Mouse (Mus musculus): ENCODE data around the gene Sppl3. TPM values are rescaled to one million over a fixed set of nuclear protein-coding genes. Genes with fewer than 3 reads are reported as not detected.
A peak's percentile ranks its signal among the peaks of the same experiment; 100 is the strongest.

Sppl3 gene
- polyA plus RNA-seq, 1 experiment from 2014 or later: 39.4 TPM

DNA sequence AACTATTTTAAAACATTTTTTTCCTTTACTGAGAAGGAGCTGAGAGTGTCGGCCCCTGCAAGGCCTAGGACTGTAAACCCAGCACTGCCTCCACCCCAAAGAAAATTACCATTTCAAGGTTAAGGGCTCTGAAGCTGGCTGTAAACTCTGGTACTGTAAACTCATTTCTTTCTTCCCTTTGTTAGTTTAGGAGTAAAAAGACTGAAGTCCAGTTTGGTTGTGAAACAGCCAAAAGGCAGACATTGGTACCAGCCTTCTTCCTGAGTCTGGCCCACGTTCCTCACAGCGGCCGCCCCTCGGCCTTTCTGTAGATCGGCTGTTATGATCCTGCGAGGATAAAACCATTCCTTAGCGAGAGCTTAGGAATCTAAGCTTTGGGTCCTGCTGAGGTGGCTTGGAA, 103.6 kb downstream of the Sppl3 start:
- H3K9ac ChIP-seq (ENCODE audit: low read depth, low read length): no peak overlapping the region
- no peaks in the 10 kb centered on the region for H3K4me1 ChIP-seq (replicated peaks; ENCODE audit: insufficient read depth, low read length)
- H3K4me3 ChIP-seq (replicated peaks; ENCODE audit: low read depth, low read length): no peak overlapping the region
- H3K4me2 ChIP-seq (ENCODE audit: low read length): no peak overlapping the region
- WGBS: 93% methylated on average over 8 of the region's 8 CpGs
- no peak overlapping the region for H3K27ac ChIP-seq
- TF ChIP-seq CTCF (IDR thresholded peaks at IDR 0.05; ENCODE audit: low read depth): no peak
- ATAC-seq (replicated peaks; ENCODE audit: low FRiP score, low read depth) (no peak), DNase-seq (ENCODE audit: low spot score) (no peak)
- H3K9me3 ChIP-seq (replicated peaks; ENCODE audit: low read length): no peaks in the 10 kb centered on the region
- peaks cover 9% of the 10 kb centered on the region; the same call in 1 of the 2 replicates for H3K36me3 ChIP-seq (ENCODE audit: insufficient read depth, low read length)
- no peaks in the 10 kb centered on the region for H3K27me3 ChIP-seq (ENCODE audit: insufficient read depth, low read length)

DNA sequence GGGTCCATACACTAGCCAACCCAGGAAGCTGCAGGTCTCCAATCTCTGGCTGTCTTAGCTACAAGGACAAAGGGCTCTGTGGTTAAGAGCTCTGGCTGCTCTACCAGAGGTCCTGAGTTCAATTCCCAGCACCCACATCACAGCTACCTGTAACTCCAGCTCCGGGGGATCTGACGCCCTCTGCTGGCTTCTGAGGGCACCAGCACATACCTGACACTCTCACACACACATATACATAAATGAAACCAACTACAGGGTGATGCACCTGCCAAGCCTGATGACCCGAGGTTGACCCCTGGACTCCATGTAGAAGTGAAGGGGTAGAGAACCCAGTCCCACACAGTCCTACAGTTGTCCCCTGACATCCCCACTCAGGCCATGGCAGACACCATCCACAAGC, 105.5 kb downstream of the Sppl3 start:
- Histone ChIP-seq H3K9ac (ENCODE audit: low read depth, low read length) (no peak overlapping the region), H3K36me3 (ENCODE audit: insufficient read depth, low read length) (peaks cover 9% of the 10 kb centered on the region; the same call in 1 of the 2 replicates), H3K4me3 (replicated peaks; ENCODE audit: low read depth, low read length) (no peak overlapping the region), H3K27me3 (ENCODE audit: insufficient read depth, low read length) (no peaks in the 10 kb centered on the region), H3K9me3 (replicated peaks; ENCODE audit: low read length) (no peaks in the 10 kb centered on the region), H3K4me1 (replicated peaks; ENCODE audit: insufficient read depth, low read length) (no peaks in the 10 kb centered on the region), H3K27ac (no peak overlapping the region), H3K4me2 (ENCODE audit: low read length) (no peak overlapping the region)
- DNase-seq (ENCODE audit: low spot score): no peak
- no peak for ATAC-seq (replicated peaks; ENCODE audit: low FRiP score, low read depth)
- WGBS: 85% methylated on average over 3 of the region's 3 CpGs
- TF ChIP-seq CTCF (IDR thresholded peaks at IDR 0.05; ENCODE audit: low read depth): no peak

DNA sequence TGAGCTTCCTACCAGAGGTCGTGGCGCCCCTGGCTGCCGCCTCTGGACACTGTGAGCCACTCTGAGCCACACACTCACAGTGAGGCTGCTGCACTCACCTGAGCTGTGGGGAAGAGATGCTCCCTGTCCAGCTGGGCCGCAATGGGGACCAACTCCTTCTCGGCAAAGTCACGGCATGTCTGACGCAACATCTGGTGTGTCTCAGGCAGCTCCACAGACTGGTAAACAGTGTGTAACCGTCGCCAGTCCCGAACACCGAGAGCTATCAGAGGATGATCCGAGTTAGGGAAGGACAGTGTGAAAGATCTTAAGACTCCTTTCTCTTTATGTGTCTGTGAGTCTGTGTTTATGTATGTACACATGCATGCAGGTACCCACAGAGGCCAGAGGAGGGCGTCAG, 106.5 kb downstream of the Sppl3 start:
- Histone ChIP-seq H3K4me3 (replicated peaks; ENCODE audit: low read depth, low read length) (no peak overlapping the region), H3K4me2 (ENCODE audit: low read length) (no peak overlapping the region), H3K27ac (no peak overlapping the region), H3K9ac (ENCODE audit: low read depth, low read length) (no peak overlapping the region), H3K4me1 (replicated peaks; ENCODE audit: insufficient read depth, low read length) (no peaks in the 10 kb centered on the region), H3K36me3 (ENCODE audit: insufficient read depth, low read length) (peaks cover 7% of the 10 kb centered on the region; the same call in 1 of the 2 replicates), H3K9me3 (replicated peaks; ENCODE audit: low read length) (no peaks in the 10 kb centered on the region), H3K27me3 (ENCODE audit: insufficient read depth, low read length) (no peaks in the 10 kb centered on the region)
- ATAC-seq (replicated peaks; ENCODE audit: low FRiP score, low read depth): no peak
- TF ChIP-seq CTCF (IDR thresholded peaks at IDR 0.05; ENCODE audit: low read depth): no peak
- no peak for DNase-seq (ENCODE audit: low spot score)
- WGBS: 93% methylated on average over 13 of the region's 13 CpGs

DNA sequence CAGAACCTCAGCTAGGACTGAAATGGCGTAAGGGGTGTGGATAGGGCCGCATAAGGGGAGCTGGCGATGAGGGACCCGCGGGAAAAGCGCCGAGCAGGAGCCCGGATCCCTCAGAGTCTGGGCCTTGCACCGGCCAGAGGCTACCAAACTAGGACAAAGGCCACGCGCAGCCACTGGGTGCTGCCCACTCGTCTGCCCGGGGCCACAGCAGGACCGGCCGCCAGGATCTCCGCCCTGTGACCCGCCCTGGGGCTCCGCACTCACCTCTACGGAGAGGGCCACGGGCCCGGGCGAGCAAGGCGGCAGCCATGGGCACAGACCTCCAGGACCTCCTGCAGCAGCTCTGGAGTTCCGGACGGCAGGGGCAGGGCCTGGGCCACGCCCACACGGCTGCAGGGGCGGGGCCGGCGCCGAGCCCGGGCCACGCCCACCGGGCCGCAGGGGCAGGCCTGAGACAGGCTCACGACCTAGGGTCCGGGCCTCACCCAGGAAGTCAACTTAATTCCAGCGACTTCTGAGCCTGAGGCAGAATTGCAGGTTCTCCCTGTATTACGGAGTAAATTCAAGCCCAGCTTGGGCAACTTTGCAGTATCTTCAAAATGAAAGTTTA, 108.1 kb downstream of the Sppl3 start, which contains the start of gene Acads:
TSS of gene Acads (minus strand) at position 386 of the 610 bp plus-strand sequence.
- Histone ChIP-seq H3K4me2 (ENCODE audit: low read length) (peak within 1 kb of the TSS; percentile 85), H3K27ac (peak within 1 kb of the TSS; percentile 66), H3K9me3 (replicated peaks; ENCODE audit: low read length) (no peaks in the 10 kb centered on the region), H3K27me3 (ENCODE audit: insufficient read depth, low read length) (no peaks in the 10 kb centered on the region), H3K4me3 (replicated peaks; ENCODE audit: low read depth, low read length) (peak within 1 kb of the TSS; percentile 59), H3K4me1 (replicated peaks; ENCODE audit: insufficient read depth, low read length) (no peaks in the 10 kb centered on the region), H3K9ac (ENCODE audit: low read depth, low read length) (peak within 1 kb of the TSS; percentile 85), H3K36me3 (ENCODE audit: insufficient read depth, low read length) (peaks cover 8% of the 10 kb centered on the region; the same call in 1 of the 2 replicates)
- WGBS: 2% methylated on average over 39 of the region's 39 CpGs
- no peak for TF ChIP-seq CTCF (IDR thresholded peaks at IDR 0.05; ENCODE audit: low read depth)
- ATAC-seq (replicated peaks; ENCODE audit: low FRiP score, low read depth) (peak; percentile 84), DNase-seq (ENCODE audit: low spot score) (peak; percentile 86)

DNA sequence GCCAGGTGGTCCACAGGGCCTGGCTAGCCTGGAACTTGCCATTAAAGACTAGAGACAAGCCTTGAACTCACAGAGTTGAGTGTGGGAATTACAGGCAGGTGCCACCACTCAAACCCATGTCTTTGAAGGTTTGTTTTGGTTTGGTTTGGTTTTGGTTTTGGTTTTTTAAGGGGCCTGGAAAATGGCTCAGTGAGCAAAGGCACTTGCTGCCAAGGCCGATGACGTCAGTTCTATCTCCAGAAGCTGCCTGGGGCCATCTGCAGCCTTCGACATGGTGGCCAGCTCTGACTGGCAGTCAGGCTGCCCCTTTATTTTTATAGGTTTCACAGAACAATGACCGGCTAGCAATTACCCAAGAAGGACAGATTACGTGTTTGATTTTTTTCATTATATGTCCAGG, 110.0 kb downstream of the Sppl3 start:
- WGBS: 66% methylated on average over 5 of the region's 5 CpGs
- Histone ChIP-seq H3K36me3 (ENCODE audit: insufficient read depth, low read length) (peaks cover 19% of the 10 kb centered on the region; the same call in 1 of the 2 replicates), H3K27me3 (ENCODE audit: insufficient read depth, low read length) (no peaks in the 10 kb centered on the region), H3K4me3 (replicated peaks; ENCODE audit: low read depth, low read length) (no peak overlapping the region), H3K27ac (no peak overlapping the region), H3K9me3 (replicated peaks; ENCODE audit: low read length) (no peaks in the 10 kb centered on the region), H3K4me2 (ENCODE audit: low read length) (no peak overlapping the region), H3K4me1 (replicated peaks; ENCODE audit: insufficient read depth, low read length) (0 out of 2 replicates have a peak, but pooled peaks cover 4% of the 10 kb centered on the region), H3K9ac (ENCODE audit: low read depth, low read length) (no peak overlapping the region)
- DNase-seq (ENCODE audit: low spot score) (no peak), ATAC-seq (replicated peaks; ENCODE audit: low FRiP score, low read depth) (no peak)
- no peak for TF ChIP-seq CTCF (IDR thresholded peaks at IDR 0.05; ENCODE audit: low read depth)

DNA sequence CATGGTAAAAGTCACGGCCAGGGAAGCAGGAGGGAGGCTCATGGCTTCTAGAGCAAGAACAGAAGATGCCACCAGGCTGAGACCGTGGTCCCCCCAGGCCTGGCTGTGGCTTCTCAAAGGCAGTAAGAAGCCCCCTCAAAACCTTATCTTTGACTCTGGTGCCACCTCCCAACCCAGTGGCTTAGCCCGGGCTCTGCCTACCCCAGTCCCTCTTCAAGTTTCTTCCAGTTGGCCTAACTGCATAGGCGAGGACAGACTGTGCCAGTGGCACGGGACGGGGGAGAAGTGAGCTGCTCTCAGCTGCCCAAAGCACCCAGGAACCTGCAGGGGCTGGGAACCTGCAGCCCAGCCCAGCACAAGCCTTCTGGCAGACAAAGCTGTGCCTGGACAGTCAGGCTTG, 113.8 kb downstream of the Sppl3 start:
- Histone ChIP-seq H3K9me3 (replicated peaks; ENCODE audit: low read length) (no peaks in the 10 kb centered on the region), H3K36me3 (ENCODE audit: insufficient read depth, low read length) (peaks cover 29% of the 10 kb centered on the region), H3K27ac (no peak overlapping the region), H3K27me3 (ENCODE audit: insufficient read depth, low read length) (no peaks in the 10 kb centered on the region), H3K4me2 (ENCODE audit: low read length) (no peak overlapping the region), H3K4me3 (replicated peaks; ENCODE audit: low read depth, low read length) (no peak overlapping the region), H3K4me1 (replicated peaks; ENCODE audit: insufficient read depth, low read length) (0 out of 2 replicates have a peak, but pooled peaks cover 4% of the 10 kb centered on the region), H3K9ac (ENCODE audit: low read depth, low read length) (no peak overlapping the region)
- 91% methylated on average over 6 of the region's 6 CpGs for WGBS
- ATAC-seq (replicated peaks; ENCODE audit: low FRiP score, low read depth): no peak
- TF ChIP-seq CTCF (IDR thresholded peaks at IDR 0.05; ENCODE audit: low read depth): no peak
- no peak for DNase-seq (ENCODE audit: low spot score)

Data from kidney, postnatal 0 days (tissue).